Mouse (Mus musculus): ENCODE data around the gene Dync2li1. TPM values are rescaled to one million over a fixed set of nuclear protein-coding genes. Genes with fewer than 3 reads are reported as not detected.

The Dync2li1 gene
- polyA plus RNA-seq, 1 experiment = 1.1 TPM

GRCm38 (mm10) chr17:84607617-84608016 lies 18.7 kb upstream of the Dync2li1 start:
- 63% methylated on average over 5 of the region's 5 CpGs for WGBS
- no peak for DNase-seq (ENCODE audit: low read depth, low spot score)

GRCm38 (mm10) chr17:84608606-84609005 lies 17.7 kb upstream of the Dync2li1 start:
- no peak for DNase-seq (ENCODE audit: low read depth, low spot score)
- WGBS = 79% methylated on average over 4 of the region's 4 CpGs

GRCm38 (mm10) chr17:84611500-84611899 lies 14.8 kb upstream of the Dync2li1 start:
- DNase-seq (ENCODE audit: low read depth, low spot score) = no peak

GRCm38 (mm10) chr17:84611971-84612370 lies 14.3 kb upstream of the Dync2li1 start:
- no peak for DNase-seq (ENCODE audit: low read depth, low spot score)
- WGBS = 21% methylated on average over 7 of the region's 7 CpGs

More at GRCm38 (mm10) chr17:84611500-84611899, 14.8 kb upstream of the Dync2li1 start:
- WGBS = 75% methylated on average over 9 of the region's 9 CpGs

GRCm38 (mm10) chr17:84615811-84616210 lies 10.5 kb upstream of the Dync2li1 start:
- 78% methylated on average over 11 of the region's 11 CpGs for WGBS
- DNase-seq (ENCODE audit: low read depth, low spot score) = no peak

- DNase-seq (ENCODE audit: low read depth, low spot score) = no peak
- WGBS = 76% methylated on average over 6 of the region's 6 CpGs
Measured at GRCm38 (mm10) chr17:84616526-84617074, 9.7 kb upstream of the Dync2li1 start.

- 90% methylated on average over 6 of the region's 6 CpGs for WGBS
- DNase-seq (ENCODE audit: low read depth, low spot score) = no peak
Measured at GRCm38 (mm10) chr17:84617953-84618352, 8.3 kb upstream of the Dync2li1 start.

- WGBS = 75% methylated on average over 7 of the region's 7 CpGs
- no peak for DNase-seq (ENCODE audit: low read depth, low spot score)
Measured at GRCm38 (mm10) chr17:84619112-84619511, 7.2 kb upstream of the Dync2li1 start.

- 84% methylated on average over 3 of the region's 3 CpGs for WGBS
- no peak for DNase-seq (ENCODE audit: low read depth, low spot score)
Measured at GRCm38 (mm10) chr17:84620076-84620475, 6.2 kb upstream of the Dync2li1 start.

- WGBS = 85% methylated on average over 6 of the region's 6 CpGs
- no peak for DNase-seq (ENCODE audit: low read depth, low spot score)
Measured at GRCm38 (mm10) chr17:84620610-84621009, 5.7 kb upstream of the Dync2li1 start.

GRCm38 (mm10) chr17:84621209-84621608 lies 5.1 kb upstream of the Dync2li1 start:
- WGBS = 81% methylated on average over 6 of the region's 6 CpGs

GRCm38 (mm10) chr17:84622028-84622427 lies 4.3 kb upstream of the Dync2li1 start:
- 86% methylated on average over 4 of the region's 4 CpGs for WGBS
- DNase-seq (ENCODE audit: low read depth, low spot score) = no peak

More at GRCm38 (mm10) chr17:84621209-84621608, 5.1 kb upstream of the Dync2li1 start:
- no peak for DNase-seq (ENCODE audit: low read depth, low spot score)

- no peak for DNase-seq (ENCODE audit: low read depth, low spot score)
- WGBS = 62% methylated on average over 2 of the region's 2 CpGs
Measured at GRCm38 (mm10) chr17:84622873-84623272, 3.4 kb upstream of the Dync2li1 start.

GRCm38 (mm10) chr17:84626857-84627305 lies 585 bp downstream of the Dync2li1 start:
- DNase-seq (ENCODE audit: low read depth, low spot score) = no peak
- WGBS = 46% methylated on average over 9 of the region's 9 CpGs

- no peak for DNase-seq (ENCODE audit: low read depth, low spot score)
- 67% methylated on average over 10 of the region's 10 CpGs for WGBS
Measured at GRCm38 (mm10) chr17:84627721-84628120, 1.4 kb downstream of the Dync2li1 start.

GRCm38 (mm10) chr17:84628611-84629010 lies 2.3 kb downstream of the Dync2li1 start:
- 79% methylated on average over 9 of the region's 9 CpGs for WGBS
- DNase-seq (ENCODE audit: low read depth, low spot score) = no peak

- no peak for DNase-seq (ENCODE audit: low read depth, low spot score)
- 87% methylated on average over 6 of the region's 6 CpGs for WGBS
Measured at GRCm38 (mm10) chr17:84631836-84632235, 5.5 kb downstream of the Dync2li1 start.

GRCm38 (mm10) chr17:84633443-84633842 lies 7.1 kb downstream of the Dync2li1 start:
- WGBS = 81% methylated on average over 13 of the region's 13 CpGs

GRCm38 (mm10) chr17:84636328-84636727 lies 10.0 kb downstream of the Dync2li1 start:
- WGBS = 68% methylated on average over 8 of the region's 8 CpGs
- no peak for DNase-seq (ENCODE audit: low read depth, low spot score)

More at GRCm38 (mm10) chr17:84633443-84633842, 7.1 kb downstream of the Dync2li1 start:
- DNase-seq (ENCODE audit: low read depth, low spot score) = no peak

- DNase-seq (ENCODE audit: low read depth, low spot score) = no peak
- 81% methylated on average over 6 of the region's 6 CpGs for WGBS
Measured at GRCm38 (mm10) chr17:84637971-84638370, 11.7 kb downstream of the Dync2li1 start.

- no peak for DNase-seq (ENCODE audit: low read depth, low spot score)
- whole genome bisulfite sequencing = 83% methylated on average over 10 of the region's 10 CpGs
Measured at GRCm38 (mm10) chr17:84639796-84640378, 13.6 kb downstream of the Dync2li1 start.
